Mouse (Mus musculus) right cerebral cortex, postnatal 14 days (tissue): ENCODE results near the gene Hmgb2.
"Not testable (repeated sequence)": the region's sequence is repeated elsewhere in the genome, so short reads cannot be mapped to it uniquely, and the experiment has no call there.

Experiments
- DNase-seq: peaks from one replicate; pipeline ENCODE4 v3.0.0; 2022

Gene Hmgb2

GRCm38 (mm10) chr8:57512141-57513056, 692 bp downstream of the Hmgb2 start:
- DNase-seq: no peak

DNA sequence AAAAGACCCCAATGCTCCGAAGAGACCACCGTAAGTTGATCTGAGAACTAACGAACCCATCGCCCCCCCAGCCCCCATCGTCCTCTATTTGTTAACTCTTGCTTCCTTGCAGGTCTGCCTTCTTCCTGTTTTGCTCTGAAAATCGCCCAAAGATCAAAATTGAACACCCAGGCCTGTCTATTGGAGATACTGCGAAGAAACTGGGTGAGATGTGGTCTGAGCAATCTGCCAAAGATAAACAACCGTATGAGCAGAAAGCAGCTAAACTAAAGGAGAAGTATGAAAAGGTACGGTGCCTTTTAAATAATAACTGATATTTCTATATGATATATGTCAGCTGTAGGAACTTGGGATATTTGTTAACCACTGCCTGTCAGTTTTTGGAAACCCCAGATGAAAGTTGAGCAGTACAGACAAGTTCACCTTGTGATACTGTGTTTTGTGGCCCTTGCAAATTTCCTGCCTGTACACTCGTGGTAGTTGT, 1.5 kb downstream of the Hmgb2 start:
- DNase-seq: not testable (repeated sequence)

DNA sequence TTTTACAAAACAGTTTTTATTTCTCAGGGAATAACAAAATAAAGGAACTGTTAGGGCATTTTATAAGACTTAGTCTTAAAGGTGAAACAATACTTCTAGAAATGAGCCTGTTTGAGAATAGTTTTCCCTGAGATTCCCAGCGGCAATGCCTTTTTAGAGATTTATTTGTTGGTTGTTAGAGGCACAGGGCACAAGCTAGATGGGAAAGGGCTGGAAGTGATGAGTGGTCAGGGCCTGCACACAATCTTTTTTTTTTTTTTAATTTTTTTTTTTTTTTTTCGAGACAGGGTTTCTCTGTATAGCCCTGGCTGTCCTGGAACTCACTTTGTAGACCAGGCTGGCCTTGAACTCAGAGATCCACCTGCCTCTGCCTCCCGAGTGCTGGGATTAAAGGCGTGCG, 5.0 kb downstream of the Hmgb2 start:
- DNase-seq: not testable (repeated sequence)

GRCm38 (mm10) chr8:57517723-57518122, 6.0 kb downstream of the Hmgb2 start:
- no peak for DNase-seq

- DNase-seq: no peak
Measured at GRCm38 (mm10) chr8:57520186-57520786, 8.6 kb downstream of the Hmgb2 start.

- no peak for DNase-seq
Measured at GRCm38 (mm10) chr8:57528036-57528435, 16.3 kb downstream of the Hmgb2 start.

DNA sequence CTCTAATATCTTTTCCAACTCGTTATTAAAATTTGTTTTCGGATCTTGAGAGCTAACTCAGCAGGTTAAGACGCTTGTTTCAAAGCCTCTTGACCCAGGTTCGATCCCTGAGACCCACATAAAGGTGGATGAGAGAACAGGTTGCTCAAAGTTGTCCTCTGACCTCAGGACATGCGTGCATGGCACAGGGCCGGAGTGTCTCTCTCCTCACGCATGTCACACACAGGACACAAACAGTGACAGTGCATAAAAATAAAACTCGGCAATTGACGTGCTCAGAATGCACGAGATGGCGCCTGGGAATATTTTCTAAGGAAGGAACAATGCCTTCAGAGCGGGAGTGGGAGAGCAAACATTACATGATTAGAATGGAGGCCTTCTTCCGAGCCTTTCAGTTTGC, 18.5 kb downstream of the Hmgb2 start:
- DNase-seq: no peak

- peak; percentile 81 for DNase-seq
Measured at GRCm38 (mm10) chr8:57530666-57531349, 19.1 kb downstream of the Hmgb2 start.

DNA sequence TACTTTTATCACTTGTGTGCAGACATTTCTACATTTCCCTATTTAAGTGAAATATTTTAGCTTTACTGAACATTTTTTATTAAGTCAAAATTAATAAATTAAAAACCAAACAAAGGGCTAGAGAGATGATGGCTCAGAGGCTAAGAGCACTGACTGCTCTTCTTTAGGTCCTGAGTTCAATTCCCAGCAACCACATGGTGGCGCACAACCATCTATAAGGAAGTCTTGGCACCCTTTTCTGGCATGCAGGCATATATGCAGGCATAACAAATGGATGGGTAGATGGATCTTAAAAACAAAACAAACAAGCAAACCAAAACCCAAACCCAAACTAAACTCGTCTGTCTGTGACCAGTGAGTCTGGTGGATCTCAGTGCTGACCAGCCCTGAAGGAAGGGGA, 20.5 kb downstream of the Hmgb2 start:
- peak; percentile 43 for DNase-seq

DNA sequence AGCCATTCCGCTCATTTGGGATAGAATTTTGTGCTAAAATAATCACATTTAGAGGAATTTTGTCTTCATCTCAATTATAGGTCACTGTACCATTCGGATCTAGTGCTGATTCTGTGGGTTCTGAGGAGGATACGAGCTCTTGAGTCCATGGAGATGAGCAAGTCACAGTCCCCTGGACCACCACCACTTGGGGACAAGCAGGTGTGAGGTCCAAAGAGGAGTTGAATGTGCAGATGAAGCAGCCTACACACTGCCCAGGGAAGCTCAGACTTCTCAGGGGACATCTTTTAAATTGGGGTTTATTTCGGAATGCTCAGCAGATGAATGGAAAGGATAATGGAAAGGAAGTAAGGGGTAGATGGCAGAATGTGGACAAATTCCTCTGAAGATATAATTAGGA, 21.4 kb downstream of the Hmgb2 start:
- no peak for DNase-seq

DNA sequence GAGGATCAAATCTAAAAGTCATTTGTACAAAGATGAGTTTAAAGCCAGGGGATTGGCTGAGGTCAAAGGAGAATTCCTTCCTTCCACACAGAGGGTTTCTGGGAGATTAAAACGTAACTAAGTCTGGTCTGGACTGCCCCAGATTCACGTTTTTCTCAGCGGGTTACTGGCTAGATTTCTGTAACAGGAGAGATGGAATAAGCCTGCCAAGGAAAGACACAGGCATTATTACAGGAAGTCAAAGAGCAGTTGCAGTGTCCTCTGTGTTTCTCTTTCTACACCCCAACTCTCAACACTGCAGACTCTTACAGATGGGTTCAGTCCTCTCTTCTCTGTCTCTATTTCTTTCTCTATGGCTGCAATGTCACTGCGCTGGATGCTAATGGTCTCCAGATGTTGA, 22.8 kb downstream of the Hmgb2 start:
- no peak for DNase-seq

- DNase-seq: no peak
Measured at GRCm38 (mm10) chr8:57536167-57536566, 24.5 kb downstream of the Hmgb2 start.

- no peak for DNase-seq
Measured at GRCm38 (mm10) chr8:57538601-57539000, 26.9 kb downstream of the Hmgb2 start.

- peak; percentile 87 for DNase-seq
Measured at GRCm38 (mm10) chr8:57540110-57540838, 28.6 kb downstream of the Hmgb2 start.

GRCm38 (mm10) chr8:57540951-57541350, 29.2 kb downstream of the Hmgb2 start:
- no peak for DNase-seq

- DNase-seq: no peak
Measured at GRCm38 (mm10) chr8:57541405-57541804, 29.7 kb downstream of the Hmgb2 start.

DNA sequence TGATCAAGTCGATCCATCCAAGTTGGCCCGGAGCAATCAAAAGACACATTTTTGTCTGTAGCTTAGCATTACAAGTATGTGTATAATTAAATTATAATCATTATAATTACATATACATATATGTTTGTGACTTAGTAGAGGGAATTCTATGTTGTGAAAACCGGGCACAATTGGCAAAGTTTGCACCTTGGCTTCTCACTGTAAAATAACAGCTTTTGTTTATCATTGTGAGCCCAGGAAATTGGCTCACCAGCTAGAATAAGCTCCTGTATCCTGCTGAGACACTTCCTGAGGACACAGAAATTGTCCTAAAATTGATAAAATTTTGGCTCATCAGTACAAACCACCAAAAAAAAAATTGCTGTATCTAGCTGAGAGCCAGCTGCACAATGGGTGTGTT, 34.7 kb downstream of the Hmgb2 start:
- DNase-seq: no peak

DNA sequence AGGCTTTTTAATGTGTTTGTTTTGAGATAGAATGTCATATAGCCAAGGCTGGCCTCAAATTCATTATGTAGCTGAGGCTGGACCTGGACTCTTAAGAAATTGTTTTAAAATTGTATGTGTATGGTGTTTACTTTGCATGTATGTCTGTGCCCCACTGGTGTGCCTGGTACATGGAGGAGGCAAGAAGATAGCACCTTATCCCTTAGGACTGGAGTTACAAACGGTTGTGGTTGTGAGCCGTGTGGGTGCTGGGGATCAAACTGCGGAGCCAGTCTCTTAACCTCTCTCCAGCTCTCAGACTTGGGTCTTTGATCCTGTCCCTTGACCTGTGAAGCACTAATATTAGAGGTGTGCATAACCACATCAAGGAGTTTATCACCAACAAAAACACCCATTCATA, 35.1 kb downstream of the Hmgb2 start:
- DNase-seq: no peak

- DNase-seq: no peak
Measured at GRCm38 (mm10) chr8:57547581-57547980, 35.9 kb downstream of the Hmgb2 start.

DNA sequence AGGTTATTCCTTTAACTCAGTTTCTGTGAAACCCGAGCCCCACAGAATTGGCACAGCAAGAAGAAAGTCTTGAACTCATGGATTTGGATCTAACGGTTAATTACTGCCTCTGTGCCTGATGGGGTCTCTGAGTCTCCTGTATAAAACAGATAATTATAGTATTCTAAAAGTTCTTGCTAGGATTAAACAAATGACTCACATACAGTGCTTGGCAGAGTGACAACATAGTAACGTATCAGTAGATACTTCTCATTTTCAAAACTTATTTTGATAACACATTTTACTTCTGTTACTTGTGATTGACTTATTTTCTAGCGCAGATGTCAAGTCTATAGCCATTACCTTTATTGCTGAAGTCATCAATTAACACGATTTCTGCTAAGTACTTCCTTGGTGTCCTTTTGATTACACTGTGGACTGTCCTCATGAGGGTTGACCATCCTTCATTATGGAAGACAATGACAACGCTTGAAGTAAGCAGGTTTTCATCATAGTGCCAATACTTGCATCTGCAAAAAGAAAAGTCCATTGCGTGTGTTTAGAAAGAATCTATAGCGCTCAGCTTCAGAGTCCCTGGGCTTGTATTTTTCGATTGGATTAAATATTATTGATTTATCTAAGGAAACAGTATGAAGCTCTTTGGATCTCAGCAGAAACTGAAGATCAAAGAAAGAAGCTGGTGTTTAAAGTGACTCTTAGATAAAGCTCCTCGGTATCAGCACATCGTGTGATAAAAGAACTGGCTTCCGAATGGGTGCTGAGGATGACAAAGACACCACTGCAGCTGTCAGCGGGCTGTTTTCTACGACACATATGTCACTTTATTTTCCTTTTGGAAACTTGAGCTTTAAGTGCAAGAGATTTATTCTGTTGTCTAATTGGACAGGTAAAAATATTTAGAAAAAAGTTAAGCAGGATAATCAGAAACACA, 40.7 kb downstream of the Hmgb2 start:
- DNase-seq: no peak

GRCm38 (mm10) chr8:57560926-57561325, 49.2 kb downstream of the Hmgb2 start:
- DNase-seq: no peak

- no peak for DNase-seq
Measured at GRCm38 (mm10) chr8:57562741-57563140, 51.0 kb downstream of the Hmgb2 start.
